Mouse (Mus musculus): Measurements from ENCODE around the gene Ap1ar.

- TF ChIP-seq CTCF (IDR thresholded peaks at IDR 0.05; ENCODE audit: insufficient read depth, low read length) (no peak), POLR2A (IDR thresholded peaks at IDR 0.05; ENCODE audit: borderline replicate concordance, extremely low read depth, low read depth, low read length) (no peak)
These were observed 41.1 kb downstream of the Ap1ar start for GRCm38 (mm10) chr3:127796271-127796670.
